Mouse (Mus musculus) heart, embryonic 15.5 days (tissue): ENCODE data around the gene Zfp366. TPM values are rescaled to one million over a fixed set of nuclear protein-coding genes. Genes with fewer than 3 reads are reported as not detected.
A peak's percentile ranks its signal among the peaks of the same experiment; 100 is the strongest.

Experiments used
- ATAC-seq: fragments of 200-750 bp; cut with Nextera tagmentation; replicated peaks from 2 replicates; pipeline ENCODE4 v1.8.0; 2017; ENCODE audit warnings: low read depth, moderate TSS enrichment; ENCODE audit not compliant: insufficient number of reproducible peaks, insufficient read depth, low FRiP score
- H3K27ac ChIP-seq: fragments of 300-500 bp; sonication (generic); 2 replicates; pipeline ENCODE4 v1.5.1; 2015; ENCODE audit warnings: mild to moderate bottlenecking, inconsistent platforms
- H3K27me3 ChIP-seq: fragments of 300-500 bp; sonication (generic); 2 replicates; pipeline ENCODE4 v1.6.1; 2015; ENCODE audit warnings: inconsistent platforms
- H3K36me3 ChIP-seq: fragments of 300-500 bp; sonication (generic); 2 replicates; pipeline ENCODE4 v1.6.1; 2015; ENCODE audit warnings: mild to moderate bottlenecking, inconsistent platforms
- H3K4me1 ChIP-seq: fragments of 300-500 bp; sonication (generic); replicated peaks from 2 replicates; pipeline ENCODE4 v1.6.1; 2015; ENCODE audit warnings: inconsistent platforms
- H3K4me2 ChIP-seq: fragments of 300-500 bp; sonication (generic); 2 replicates; pipeline ENCODE4 v1.6.1; 2015; ENCODE audit warnings: inconsistent platforms, mild to moderate bottlenecking, moderate library complexity
- H3K4me3 ChIP-seq: fragments of 300-500 bp; sonication (generic); 2 replicates; pipeline ENCODE4 v1.5.1; 2015; ENCODE audit warnings: mild to moderate bottlenecking, inconsistent platforms
- H3K9ac ChIP-seq: fragments of 300-500 bp; sonication (generic); 2 replicates; pipeline ENCODE4 v1.6.1; 2015; ENCODE audit warnings: mild to moderate bottlenecking, inconsistent platforms
- H3K9me3 ChIP-seq: fragments of 300-500 bp; sonication (generic); replicated peaks from 2 replicates; pipeline ENCODE4 v1.6.1; 2016; ENCODE audit warnings: inconsistent platforms
- WGBS: fragments of 180-500 bp; shearing (Covaris S2); methylation state at CpG from one replicate; pipeline ENCODE4 v1.1.7; 2015; ENCODE audit warnings: mixed read lengths; 5-methylcytosine and 5-hydroxymethylcytosine counted together
- polyA plus RNA-seq: library from polyadenylated mRNA; unstranded; fragments of >200 nt; fragmentation: Nextera tagmentation; extraction: Ambion mirVana; gene quantifications from 2 replicates; pipeline ENCODE4 v1.2.1, GENCODE M21; 2015

The Zfp366 gene
- polyA plus RNA-seq = 0.58 and 0.62 TPM in 2 replicates

DNA sequence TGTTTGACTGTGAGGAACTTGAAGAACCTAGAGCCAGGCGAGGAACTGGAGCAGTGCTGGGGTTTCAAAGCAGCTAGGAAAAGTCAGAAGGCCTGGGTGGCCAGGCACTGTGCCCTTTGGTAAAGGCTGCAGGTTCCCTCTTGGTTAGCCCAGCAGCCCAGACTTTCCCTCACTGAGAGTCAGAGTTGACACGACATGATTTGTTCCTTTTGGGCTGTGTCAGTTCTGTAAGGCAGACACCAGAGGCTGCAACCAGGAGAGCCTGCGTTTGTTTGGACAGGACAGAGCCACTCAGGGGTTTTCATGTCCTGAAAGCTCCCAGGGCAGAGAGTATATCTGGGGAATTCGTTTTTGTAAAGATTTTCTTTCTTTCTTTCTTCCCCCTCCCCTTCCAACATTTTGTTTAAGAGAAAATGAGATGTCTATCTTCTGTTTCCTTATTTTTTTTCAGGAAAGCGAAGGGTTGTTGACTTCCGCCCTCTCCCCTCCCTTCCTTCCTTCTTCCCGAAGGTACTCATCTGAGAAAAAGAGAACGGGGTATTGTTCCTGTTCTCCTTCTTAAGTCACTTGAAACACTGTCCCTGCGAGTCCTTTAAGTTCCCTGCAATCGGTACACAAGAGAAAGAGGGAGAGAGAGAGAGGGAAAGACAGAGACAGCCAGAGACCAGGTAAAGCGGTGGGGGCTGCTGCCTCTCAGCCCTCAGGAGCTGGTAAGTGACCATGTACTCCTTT is at the start of gene Zfp366:
Zfp366 (plus strand) TSS at position 669 of the 732 bp plus-strand sequence.
- Histone ChIP-seq H3K27ac (peak within 1 kb of the TSS; percentile 52), H3K4me3 (peak within 1 kb of the TSS; percentile 23), H3K9ac (0 out of 2 replicates have a peak within 1 kb of the TSS, but pooled peaks have one; percentile 11), H3K4me2 (peak within 1 kb of the TSS; percentile 26), H3K27me3 (no peaks in the 10 kb centered on the region), H3K4me1 (peaks cover 33% of the 10 kb centered on the region), H3K9me3 (no peaks in the 10 kb centered on the region), H3K36me3 (no peaks in the 10 kb centered on the region)
- 56% methylated on average over 11 of the region's 11 CpGs for WGBS
- 0 out of 2 replicates have a peak, but pooled peaks have one; percentile 5 for ATAC-seq

DNA sequence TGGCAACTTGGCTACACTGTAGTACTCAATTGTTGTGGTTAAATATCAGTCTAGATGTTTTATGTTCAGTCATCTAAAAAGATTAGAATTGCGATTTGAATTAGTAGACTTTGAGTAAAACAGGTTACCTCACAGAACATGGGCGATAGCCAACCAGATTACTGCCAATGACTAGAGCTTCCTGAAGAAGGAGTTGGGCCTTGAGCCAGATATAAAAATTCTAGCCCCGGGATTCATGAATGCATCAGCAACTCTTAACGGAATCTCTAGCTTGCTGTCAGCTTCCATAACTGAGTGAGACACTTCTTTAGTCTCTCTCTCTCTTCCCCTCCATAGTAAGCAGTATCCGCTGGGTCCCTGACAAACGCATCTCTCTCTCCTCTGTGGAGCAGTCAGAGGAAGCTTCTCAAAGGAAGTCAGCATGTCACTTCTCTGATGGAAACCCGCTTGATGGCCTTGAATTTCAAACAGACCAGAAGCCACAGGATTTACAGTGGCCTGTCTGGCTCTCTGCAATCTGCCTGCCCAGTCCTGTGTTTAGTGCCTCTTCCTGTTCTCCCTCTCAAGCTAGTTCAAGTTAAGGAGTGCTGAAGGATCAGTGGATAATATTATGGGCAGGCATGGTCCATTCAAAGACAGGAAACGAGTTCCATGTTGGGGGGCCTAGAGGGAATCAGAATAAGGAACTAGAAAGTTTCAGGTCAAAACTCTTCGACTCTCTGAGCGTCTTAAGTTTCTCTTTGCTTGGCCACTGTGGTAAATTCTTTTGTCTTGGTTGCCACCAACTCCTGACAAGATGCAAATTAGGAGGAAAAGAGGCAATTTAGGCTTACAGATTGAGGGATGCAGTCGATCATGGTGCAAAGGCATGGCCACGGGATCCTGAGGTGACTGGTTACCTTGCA is 46.0 kb upstream of the Zfp366 start:
- no peaks in the 10 kb centered on the region for H3K27me3 ChIP-seq
- no peak for ATAC-seq
- H3K4me2 ChIP-seq = no peak overlapping the region
- 70% methylated on average over 12 of the region's 12 CpGs for WGBS
- H3K9me3 ChIP-seq = no peaks in the 10 kb centered on the region
- H3K4me3 ChIP-seq = no peak overlapping the region
- no peaks in the 10 kb centered on the region for H3K36me3 ChIP-seq
- no peak overlapping the region for H3K9ac ChIP-seq
- no peak overlapping the region for H3K27ac ChIP-seq
- no peaks in the 10 kb centered on the region for H3K4me1 ChIP-seq

GRCm38 (mm10) chr13:99146355-99146871 is 38.2 kb upstream of the Zfp366 start:
- no peak overlapping the region for H3K27ac ChIP-seq
- H3K36me3 ChIP-seq = no peaks in the 10 kb centered on the region
- H3K4me3 ChIP-seq = no peak overlapping the region
- H3K4me2 ChIP-seq = no peak overlapping the region
- 66% methylated on average over 13 of the region's 13 CpGs for WGBS
- H3K27me3 ChIP-seq = no peaks in the 10 kb centered on the region
- no peak overlapping the region for H3K9ac ChIP-seq
- no peak for ATAC-seq
- H3K9me3 ChIP-seq = no peaks in the 10 kb centered on the region
- no peaks in the 10 kb centered on the region for H3K4me1 ChIP-seq

DNA sequence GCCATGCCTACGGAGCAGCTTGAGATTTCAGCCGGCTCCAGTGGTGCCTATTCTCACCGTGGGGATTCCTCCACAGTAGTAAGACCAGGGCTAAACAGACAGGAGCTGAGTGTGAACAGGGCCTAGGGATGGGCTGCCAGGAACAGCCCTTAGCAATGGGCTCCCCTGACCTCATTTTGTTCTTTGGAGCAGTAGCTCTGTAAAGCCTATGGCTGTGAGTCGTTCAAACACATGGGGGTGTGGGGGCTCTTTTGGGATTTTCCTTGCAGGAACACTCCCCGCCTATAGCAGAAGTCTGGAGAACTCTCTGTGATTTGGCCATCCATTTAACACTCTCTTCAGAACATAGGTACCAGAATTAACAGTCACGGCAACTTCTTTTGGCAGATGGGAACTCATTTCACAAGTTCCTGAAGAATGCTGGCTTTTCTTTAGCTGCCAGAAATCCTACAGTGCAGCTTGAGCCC is 36.9 kb upstream of the Zfp366 start:
- Histone ChIP-seq H3K9ac (no peak overlapping the region), H3K4me3 (no peak overlapping the region), H3K9me3 (no peaks in the 10 kb centered on the region), H3K36me3 (no peaks in the 10 kb centered on the region), H3K4me2 (no peak overlapping the region), H3K4me1 (peaks cover 6% of the 10 kb centered on the region), H3K27me3 (no peaks in the 10 kb centered on the region), H3K27ac (no peak overlapping the region)
- 66% methylated on average over 6 of the region's 6 CpGs for WGBS
- no peak for ATAC-seq

- Histone ChIP-seq H3K27me3 (no peaks in the 10 kb centered on the region), H3K4me2 (no peak overlapping the region), H3K27ac (no peak overlapping the region), H3K36me3 (no peaks in the 10 kb centered on the region), H3K4me3 (no peak overlapping the region), H3K9ac (no peak overlapping the region), H3K9me3 (no peaks in the 10 kb centered on the region), H3K4me1 (peaks cover 8% of the 10 kb centered on the region)
- 77% methylated on average over 14 of the region's 14 CpGs for WGBS
- ATAC-seq = no peak
Observed at GRCm38 (mm10) chr13:99149551-99150305, 34.9 kb upstream of the Zfp366 start.

GRCm38 (mm10) chr13:99150626-99151025 is 34.0 kb upstream of the Zfp366 start:
- no peak for ATAC-seq
- WGBS = 77% methylated on average over 6 of the region's 6 CpGs
- no peak overlapping the region for H3K9ac ChIP-seq

DNA sequence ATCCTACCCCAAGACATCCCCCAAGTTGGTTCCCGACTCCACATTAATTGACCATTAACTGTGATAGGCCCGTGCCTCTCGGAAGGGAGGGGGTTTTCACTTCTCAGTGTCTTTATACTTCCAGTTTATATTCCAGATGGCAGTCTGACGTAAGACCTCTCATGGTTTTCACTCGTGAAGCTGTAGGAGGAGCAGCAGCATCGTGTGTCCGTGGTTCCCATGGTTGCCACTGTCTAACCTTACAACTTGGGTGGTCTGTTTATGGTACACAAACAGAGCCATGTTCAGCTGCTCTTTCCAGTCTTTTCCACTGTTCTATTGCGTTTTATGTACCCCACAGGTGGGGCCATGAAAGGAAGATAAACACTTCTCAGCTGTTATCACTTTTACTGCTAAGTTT is 33.5 kb upstream of the Zfp366 start:
- Histone ChIP-seq H3K36me3 (no peaks in the 10 kb centered on the region), H3K4me3 (no peak overlapping the region), H3K27me3 (no peaks in the 10 kb centered on the region), H3K9me3 (no peaks in the 10 kb centered on the region), H3K9ac (no peak overlapping the region), H3K4me2 (no peak overlapping the region), H3K27ac (no peak overlapping the region), H3K4me1 (peaks cover 8% of the 10 kb centered on the region)
- 63% methylated on average over 8 of the region's 8 CpGs for WGBS
- ATAC-seq = no peak

More at GRCm38 (mm10) chr13:99150626-99151025, 34.0 kb upstream of the Zfp366 start:
- Histone ChIP-seq H3K9me3 (no peaks in the 10 kb centered on the region), H3K27ac (no peak overlapping the region), H3K36me3 (no peaks in the 10 kb centered on the region), H3K4me1 (peaks cover 8% of the 10 kb centered on the region), H3K4me3 (no peak overlapping the region), H3K27me3 (no peaks in the 10 kb centered on the region), H3K4me2 (no peak overlapping the region)

- ATAC-seq = no peak
- H3K4me1 ChIP-seq = peaks cover 8% of the 10 kb centered on the region
- 11% methylated on average over 18 of the region's 18 CpGs for WGBS
- no peak overlapping the region for H3K27ac ChIP-seq
- H3K36me3 ChIP-seq = no peaks in the 10 kb centered on the region
- H3K4me2 ChIP-seq = peak overlapping the region; percentile 54
- H3K9me3 ChIP-seq = no peaks in the 10 kb centered on the region
- no peak overlapping the region for H3K9ac ChIP-seq
- no peaks in the 10 kb centered on the region for H3K27me3 ChIP-seq
- H3K4me3 ChIP-seq = peak overlapping the region; percentile 8
Observed at GRCm38 (mm10) chr13:99152305-99152930, 32.2 kb upstream of the Zfp366 start.

DNA sequence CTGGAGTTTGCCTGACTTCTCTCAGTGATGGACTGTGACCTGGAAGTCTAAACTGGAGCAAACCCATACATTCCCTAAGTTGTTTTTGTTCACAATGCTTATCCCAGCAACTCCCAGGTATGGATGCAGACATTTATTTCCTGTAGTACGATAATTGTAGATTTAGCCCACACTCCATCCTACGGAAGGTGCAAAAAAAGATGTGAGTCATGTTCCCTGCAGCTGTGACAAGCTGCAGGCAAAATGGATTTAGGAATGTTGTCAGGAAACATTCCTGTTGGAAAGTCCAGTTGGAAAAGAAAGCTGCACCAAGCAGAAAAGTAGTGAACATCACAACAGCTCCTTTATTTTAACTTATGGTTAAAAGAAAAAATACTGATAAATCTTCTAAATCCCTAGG is 26.9 kb upstream of the Zfp366 start:
- peaks cover 2% of the 10 kb centered on the region for H3K4me1 ChIP-seq
- H3K4me3 ChIP-seq = no peak overlapping the region
- no peaks in the 10 kb centered on the region for H3K36me3 ChIP-seq
- 67% methylated on average over 2 of the region's 2 CpGs for WGBS
- H3K27me3 ChIP-seq = no peaks in the 10 kb centered on the region
- H3K4me2 ChIP-seq = no peak overlapping the region
- H3K27ac ChIP-seq = no peak overlapping the region
- H3K9me3 ChIP-seq = no peaks in the 10 kb centered on the region
- no peak for ATAC-seq
- H3K9ac ChIP-seq = no peak overlapping the region

DNA sequence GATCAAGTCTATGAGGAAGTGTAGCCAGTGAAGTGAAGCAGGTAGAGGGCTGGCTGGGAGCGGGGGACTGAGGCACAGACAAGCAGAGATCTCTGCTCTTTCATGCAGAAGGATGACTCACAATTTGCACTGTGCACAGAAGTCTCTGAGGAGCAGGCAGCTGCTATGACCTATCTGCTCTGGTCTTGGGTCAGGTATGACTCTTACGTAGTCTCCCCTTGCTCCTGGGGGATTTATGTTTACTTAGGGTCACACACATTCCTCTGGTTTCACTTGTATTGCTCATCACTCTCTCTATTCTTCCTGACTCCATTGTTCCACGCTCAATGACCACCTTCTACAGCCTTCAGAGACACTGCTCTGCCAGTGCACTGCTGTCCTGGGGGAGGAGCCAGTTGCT is 25.9 kb upstream of the Zfp366 start:
- H3K27ac ChIP-seq = no peak overlapping the region
- WGBS = 78% methylated on average over 3 of the region's 3 CpGs
- H3K36me3 ChIP-seq = no peaks in the 10 kb centered on the region
- no peak overlapping the region for H3K4me2 ChIP-seq
- H3K27me3 ChIP-seq = no peaks in the 10 kb centered on the region
- ATAC-seq = no peak
- no peak overlapping the region for H3K9ac ChIP-seq
- no peak overlapping the region for H3K4me3 ChIP-seq
- no peaks in the 10 kb centered on the region for H3K9me3 ChIP-seq
- H3K4me1 ChIP-seq = peaks cover 8% of the 10 kb centered on the region
